Mouse (Mus musculus) spleen, postnatal 14 days (tissue): Measurements from ENCODE around the gene Gm20715.
"Not testable (repeated sequence)": the region's sequence is repeated elsewhere in the genome, so short reads cannot be mapped to it uniquely, and the experiment has no call there.

Experiments
- DNase-seq, 2 experiments: peaks; one replicate each; pipeline ENCODE4 v3.0.0; 2021 to 2022; ENCODE audit warnings: low spot score in 2 of 2

The Gm20715 gene

DNA sequence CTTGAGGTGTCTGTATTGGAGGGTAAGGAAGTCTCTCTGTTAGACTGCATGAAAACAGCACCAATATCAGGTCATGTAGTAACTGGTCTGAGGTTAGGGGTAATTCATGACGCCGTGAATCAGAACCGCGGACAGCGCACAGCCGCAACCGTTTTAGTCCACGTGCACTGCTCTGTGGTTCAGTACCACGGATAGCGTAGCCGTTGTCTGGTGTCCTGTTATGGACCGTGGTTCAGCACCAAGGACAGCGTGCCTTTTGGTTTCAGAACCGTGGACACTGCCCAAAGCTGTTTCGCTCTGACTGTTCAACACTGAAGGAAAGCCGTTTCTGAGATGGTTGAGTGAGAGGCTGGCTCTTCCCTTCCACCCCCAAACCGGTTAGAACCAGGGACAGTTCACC, at the start of gene Gm20715:
Gene Gm20715 (plus strand): TSS at position 235 of the 400 bp plus-strand sequence.
- peak; percentile 39 to 63 for DNase-seq

DNA sequence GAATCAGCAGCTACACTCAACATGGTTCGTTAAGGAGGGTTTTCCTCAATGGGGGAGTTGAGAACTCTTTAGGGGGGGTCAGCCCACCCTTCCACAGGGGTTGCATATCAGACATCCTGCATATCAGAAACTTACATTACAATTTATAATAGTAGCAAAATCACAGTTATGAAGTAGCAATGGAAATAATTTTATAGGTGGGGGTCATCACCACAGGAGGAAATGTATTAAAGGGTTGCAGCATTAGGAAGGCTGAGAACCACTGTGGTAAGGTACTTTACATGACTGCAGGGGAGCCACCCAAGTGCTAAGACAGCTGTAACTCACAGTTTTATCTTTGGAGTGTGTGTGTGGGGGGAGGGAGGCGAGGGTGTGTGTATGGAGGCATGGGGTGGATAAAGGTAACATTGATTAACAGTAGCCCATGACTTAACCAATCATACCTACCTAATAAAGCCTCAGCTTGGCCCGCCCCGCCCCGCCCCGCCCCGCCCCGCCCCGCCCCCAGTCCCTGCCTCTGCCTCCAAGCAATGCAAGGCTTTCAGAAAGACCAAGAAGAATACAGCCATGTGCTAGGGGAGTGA, 49.5 kb upstream of the Gm20715 start:
- no peak for DNase-seq

- no peak for DNase-seq
Measured at GRCm38 (mm10) chr7:6361756-6362155, 48.3 kb upstream of the Gm20715 start.

DNA sequence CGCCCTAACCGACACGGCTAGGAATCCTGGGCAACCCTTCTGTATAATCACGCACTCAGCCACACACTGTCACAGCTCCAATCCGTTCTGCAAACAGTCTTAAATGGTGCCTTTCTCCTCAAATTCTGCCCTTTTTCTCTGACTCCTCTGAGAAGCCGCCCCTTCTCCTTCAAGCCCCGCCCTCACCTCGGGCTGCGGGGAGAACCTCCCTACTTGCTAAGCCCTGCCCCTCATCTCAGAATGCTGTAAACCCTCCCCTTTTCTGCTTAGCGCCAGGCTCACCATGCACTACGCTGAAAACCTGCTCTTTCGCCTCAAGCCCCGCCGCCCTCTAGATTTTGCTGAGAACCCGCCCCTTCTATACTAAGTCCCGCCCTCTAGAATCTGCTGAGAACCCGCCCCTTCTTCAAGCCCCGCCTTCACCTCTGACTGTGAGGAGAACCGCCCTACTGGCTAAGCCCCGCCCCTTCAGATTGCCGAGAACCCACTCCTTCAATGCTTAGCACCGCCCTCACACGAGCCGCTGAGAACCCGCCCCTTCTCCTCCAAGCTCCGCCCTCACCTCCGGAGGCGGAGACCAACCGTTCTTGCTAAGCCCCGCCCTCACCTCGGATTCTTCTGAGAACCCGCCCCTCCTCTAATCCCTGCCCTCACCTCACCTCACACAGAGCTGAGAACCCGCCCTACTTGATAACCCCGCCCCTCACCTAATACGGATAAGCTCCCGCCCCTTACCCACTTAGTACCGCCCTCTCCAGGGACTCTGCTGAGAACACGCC, 47.6 kb upstream of the Gm20715 start:
- DNase-seq = peak; percentile 88 to 93

DNA sequence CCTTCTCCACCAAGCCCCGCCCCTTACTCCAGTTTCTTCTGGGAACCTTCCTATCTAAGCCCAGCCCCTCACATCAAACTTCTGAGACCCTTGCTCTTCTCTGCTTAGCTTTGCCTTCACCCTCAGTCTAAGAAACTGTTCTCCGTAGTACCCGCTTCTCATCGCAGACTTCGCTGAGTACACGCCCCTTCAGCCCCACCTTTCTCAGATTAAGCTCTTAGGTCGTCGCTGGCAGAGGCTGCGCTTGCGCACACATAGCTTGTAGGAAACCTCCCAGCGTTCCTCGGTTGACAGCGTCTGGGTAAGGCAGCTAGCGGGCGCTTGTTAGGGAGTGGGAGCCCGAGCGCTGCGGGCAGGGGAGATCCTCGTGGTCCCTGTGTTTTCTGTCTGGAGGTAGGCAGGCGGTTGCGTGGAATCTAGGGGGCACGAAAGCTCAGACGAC, 47.0 kb upstream of the Gm20715 start, which contains the start of gene Zfp78:
Gene Zfp78 (plus strand): TSS at position 234 of the 442 bp plus-strand sequence.
- no peak for DNase-seq

GRCm38 (mm10) chr7:6364761-6365160, 45.3 kb upstream of the Gm20715 start:
- no peak for DNase-seq

GRCm38 (mm10) chr7:6367185-6367584, 42.9 kb upstream of the Gm20715 start:
- no peak for DNase-seq

DNA sequence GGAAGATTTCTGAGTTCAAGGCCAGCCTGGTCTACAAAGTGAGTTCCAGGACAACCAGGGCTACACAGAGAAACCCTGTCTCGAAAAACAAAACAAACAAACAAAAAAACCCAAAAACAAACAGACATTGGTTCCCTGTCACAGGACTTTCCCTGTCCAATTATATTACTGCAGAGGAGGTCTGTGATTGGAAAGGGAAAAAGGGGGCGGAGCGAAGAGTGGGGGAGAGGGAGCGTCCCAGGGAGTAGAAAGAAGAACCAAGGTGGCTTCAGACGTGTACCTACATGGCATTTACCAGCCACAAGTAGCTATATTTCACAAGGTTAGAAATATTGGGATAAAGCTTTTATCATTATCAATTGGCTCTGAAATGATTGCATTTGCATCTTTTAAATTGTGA, 41.9 kb upstream of the Gm20715 start:
- DNase-seq = not testable (repeated sequence)

- DNase-seq = no peak
Measured at GRCm38 (mm10) chr7:6369460-6369859, 40.6 kb upstream of the Gm20715 start.

DNA sequence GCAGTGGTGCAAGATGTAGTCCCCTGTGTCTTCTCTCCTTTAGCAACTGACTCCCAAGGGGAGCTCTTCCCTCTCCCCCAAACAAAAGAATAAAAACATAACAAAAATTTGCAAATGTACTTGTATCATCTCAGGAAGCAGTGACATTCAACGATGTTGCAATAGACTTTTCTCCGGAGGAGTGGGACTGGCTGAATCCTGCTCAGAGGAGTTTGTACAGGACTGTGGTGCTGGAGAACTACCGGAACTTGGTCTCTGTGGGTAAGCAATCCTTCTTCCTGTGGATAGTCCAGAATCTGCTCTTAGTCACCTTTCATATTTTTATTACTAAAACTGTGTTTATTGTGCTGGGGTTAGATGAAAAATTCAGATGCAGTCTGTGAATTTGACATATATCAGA, 37.1 kb upstream of the Gm20715 start:
- DNase-seq = no peak

GRCm38 (mm10) chr7:6378441-6378840, 31.6 kb upstream of the Gm20715 start:
- DNase-seq = no peak

GRCm38 (mm10) chr7:6381431-6381830, 28.6 kb upstream of the Gm20715 start:
- DNase-seq = no peak

- peak; percentile 80 to 88 for DNase-seq
Measured at GRCm38 (mm10) chr7:6383044-6383455, 27.0 kb upstream of the Gm20715 start, which contains the start of gene Zfp28. Zfp28 (plus strand) TSS chr7:6383295.

GRCm38 (mm10) chr7:6384011-6384410, 26.1 kb upstream of the Gm20715 start:
- no peak for DNase-seq

- DNase-seq = no peak
Measured at GRCm38 (mm10) chr7:6386995-6387394, 23.1 kb upstream of the Gm20715 start.

- DNase-seq = no peak
Measured at GRCm38 (mm10) chr7:6388971-6389370, 21.1 kb upstream of the Gm20715 start.

- no peak for DNase-seq
Measured at GRCm38 (mm10) chr7:6389449-6389848, 20.6 kb upstream of the Gm20715 start.

- DNase-seq = peak in 1 of 2 experiments; percentile 12
Measured at GRCm38 (mm10) chr7:6397996-6398975, 11.8 kb upstream of the Gm20715 start, which contains the start of gene Smim17. Smim17 (plus strand) TSS chr7:6398715.

GRCm38 (mm10) chr7:6414626-6415441, 4.8 kb downstream of the Gm20715 start:
- DNase-seq = no peak

DNA sequence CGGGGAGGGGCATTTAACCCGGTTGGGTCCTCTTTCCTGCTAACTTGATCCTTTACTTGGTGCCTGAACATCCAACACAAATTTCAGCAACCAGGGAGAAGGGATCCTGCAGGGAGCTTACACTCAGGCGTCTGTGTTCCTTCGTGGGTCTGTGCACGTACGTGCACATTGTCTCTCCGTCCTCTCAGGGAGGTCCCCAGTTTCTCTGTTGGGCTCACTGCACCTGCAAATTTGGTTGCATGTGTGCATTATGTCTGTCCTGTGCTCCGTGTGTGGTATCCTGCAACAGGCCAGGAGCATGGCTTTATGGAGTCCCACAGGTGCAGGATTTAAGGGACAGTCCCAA, 5.3 kb downstream of the Gm20715 start:
- no peak for DNase-seq

- DNase-seq = no peak
Measured at GRCm38 (mm10) chr7:6419894-6420293, 9.8 kb downstream of the Gm20715 start.
